20 mouse cellular contexts compared by ENCODE assay signal in the genomic region with DNA sequence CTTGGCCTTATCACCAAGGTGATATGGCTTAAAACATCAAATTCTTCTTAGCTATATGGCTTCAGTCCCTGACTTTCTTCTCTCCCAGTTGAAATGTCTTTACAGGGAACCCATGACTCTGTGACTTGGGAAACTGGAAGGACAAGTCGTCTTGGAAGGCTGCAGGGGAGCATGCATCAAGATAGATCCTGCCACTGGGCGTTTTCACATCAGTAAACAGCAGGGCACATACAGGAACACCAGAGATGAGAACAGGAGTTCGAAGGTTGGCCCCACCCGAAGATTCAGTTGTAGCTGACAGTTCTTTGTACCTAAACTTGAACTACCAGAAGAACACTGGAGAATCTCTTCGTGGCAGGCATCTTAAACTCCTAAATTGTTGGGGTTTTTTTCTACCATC. TPM values are rescaled to one million over a fixed set of nuclear protein-coding genes. Genes with fewer than 3 reads are reported as not detected.
"Had no signal": no experiment of that assay in that cellular context is flagged by ENCODE, and none has a peak within 500 bp of the region (broad histone marks: within the 10 kb centered on the region; RNA-seq: fewer than 3 reads in every experiment).

No protein-coding gene starts in this region.

- H3K9me3 ChIP-seq: liver, embryonic 13.5 days; liver, embryonic 15.5 days; lung, embryonic 15.5 days had no signal

- H3K4me2 ChIP-seq: liver, embryonic 13.5 days; liver, embryonic 15.5 days; lung, embryonic 15.5 days; midbrain, embryonic 11.5 days; midbrain, embryonic 13.5 days; midbrain, embryonic 15.5 days; neural tube, embryonic 12.5 days had no signal

- H3K4me1 ChIP-seq: liver, embryonic 13.5 days; liver, embryonic 15.5 days; lung, embryonic 15.5 days; midbrain, embryonic 13.5 days; midbrain, embryonic 15.5 days; neural tube, embryonic 12.5 days had no signal

- H3K4me3 ChIP-seq: liver, embryonic 13.5 days; liver, embryonic 15.5 days; lung, embryonic 15.5 days; midbrain, embryonic 13.5 days; midbrain, embryonic 15.5 days; neural tube, embryonic 12.5 days had no signal

- DNase-seq: liver, embryonic 13.5 days; liver, postnatal 0 days; lung, adult 2 months; lung, postnatal 14 days; lung, postnatal 36 days; right cerebral cortex, postnatal 14 days; right cerebral cortex, postnatal 4 days; spleen, adult 18-20 months; thymus, adult 18-20 months; thymus, postnatal 14 days; thymus, postnatal 36 days had no signal

- H3K36me3 ChIP-seq: liver, embryonic 13.5 days; liver, embryonic 15.5 days; lung, embryonic 15.5 days; midbrain, embryonic 13.5 days; midbrain, embryonic 15.5 days; neural tube, embryonic 12.5 days had no signal

- H3K27ac ChIP-seq: liver, embryonic 13.5 days; liver, embryonic 15.5 days; lung, embryonic 15.5 days; macrophage; midbrain, embryonic 13.5 days; midbrain, embryonic 15.5 days; neural tube, embryonic 12.5 days had no signal

- H3K27me3 ChIP-seq: liver, embryonic 13.5 days; lung, embryonic 15.5 days; midbrain, embryonic 13.5 days; midbrain, embryonic 15.5 days; neural tube, embryonic 12.5 days had no signal

- ATAC-seq: liver, postnatal 0 days; lung, postnatal 0 days; midbrain, embryonic 13.5 days; midbrain, embryonic 15.5 days had no signal

- H3K9ac ChIP-seq: liver, embryonic 13.5 days; liver, embryonic 15.5 days; liver, postnatal 0 days; lung, embryonic 15.5 days; midbrain, embryonic 13.5 days; midbrain, embryonic 15.5 days; neural tube, embryonic 12.5 days had no signal

RNA-seq across cellular contexts. Expression of a gene that starts 44.8 kb away (rescaled TPM):
- total RNA-seq: monocyte, adult 5-6 weeks had no signal
- polyA plus RNA-seq: macrophage had no signal
